Mouse (Mus musculus): ENCODE data around the gene Slc6a20b.
A peak's percentile ranks its signal among the peaks of the same experiment; 100 is the strongest.

Slc6a20b gene

DNA sequence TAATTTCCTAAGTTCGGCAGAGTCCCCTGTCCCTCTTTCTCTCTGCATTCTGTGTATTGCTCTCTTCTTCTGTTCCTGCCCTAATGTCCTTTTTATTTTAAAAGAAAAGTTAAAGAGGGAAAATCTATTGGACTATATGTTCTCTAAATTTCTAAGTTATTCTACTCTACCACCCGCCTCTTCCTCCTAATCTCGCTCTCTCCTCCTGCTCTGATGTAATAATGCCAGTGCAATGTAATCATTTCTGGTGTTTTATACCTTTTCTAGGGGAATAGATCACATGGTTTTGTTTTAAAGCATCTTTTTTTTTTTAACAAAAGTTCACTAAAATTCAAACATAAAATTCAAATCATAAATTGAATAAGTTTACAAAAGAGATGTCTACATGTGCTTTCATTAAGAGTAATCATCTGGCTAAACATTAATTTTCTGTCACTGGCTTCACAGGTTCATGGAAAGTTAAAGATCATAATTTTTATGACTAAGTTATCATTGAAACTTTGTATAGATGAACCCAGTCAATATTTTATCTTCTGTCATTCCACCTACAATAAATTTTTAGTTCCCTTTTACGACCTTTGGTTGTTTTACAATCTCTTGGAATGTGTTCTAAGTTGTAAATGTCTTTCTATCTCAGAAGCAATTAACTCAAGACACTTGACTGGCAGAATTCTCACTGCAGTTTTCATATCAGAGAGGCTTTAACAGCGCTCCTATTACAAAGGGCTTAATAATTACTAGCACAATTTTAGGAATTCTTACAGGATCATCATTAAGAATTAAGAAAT lies 11.9 kb downstream of the Slc6a20b start:
- TF ChIP-seq NANOG (IDR thresholded peaks at IDR 0.05; ENCODE audit: borderline replicate concordance, low read length), result no peak
- TF ChIP-seq POU5F1 (IDR thresholded peaks at IDR 0.05; ENCODE audit: borderline replicate concordance, low read length), result no peak
- no peak for TF ChIP-seq CTCF (conservative IDR thresholded peaks at IDR 0.05; ENCODE audit: low read length)
- H3K36me3 ChIP-seq (ENCODE audit: insufficient read depth, low read length), result no peaks in the 10 kb centered on the region
- no peaks in the 10 kb centered on the region for H3K4me1 ChIP-seq (replicated peaks; ENCODE audit: low read depth, low read length)
- H3K27me3 ChIP-seq (ENCODE audit: insufficient read depth, low read length), result no peaks in the 10 kb centered on the region
- peaks cover 6% of the 10 kb centered on the region; the same call in 1 of the 2 replicates for H3K9me3 ChIP-seq (ENCODE audit: low read length)
- H3K4me3 ChIP-seq (replicated peaks; ENCODE audit: low read length), result no peak overlapping the region

- no peak overlapping the region for H3K4me3 ChIP-seq (replicated peaks; ENCODE audit: low read length)
- no peaks in the 10 kb centered on the region for H3K36me3 ChIP-seq (ENCODE audit: insufficient read depth, low read length)
- no peaks in the 10 kb centered on the region for H3K9me3 ChIP-seq (ENCODE audit: low read length)
- H3K4me1 ChIP-seq (replicated peaks; ENCODE audit: low read depth, low read length), result no peaks in the 10 kb centered on the region
- no peaks in the 10 kb centered on the region for H3K27me3 ChIP-seq (ENCODE audit: insufficient read depth, low read length)
- TF ChIP-seq POU5F1 (IDR thresholded peaks at IDR 0.05; ENCODE audit: borderline replicate concordance, low read length) (no peak), NANOG (IDR thresholded peaks at IDR 0.05; ENCODE audit: borderline replicate concordance, low read length) (no peak), CTCF (conservative IDR thresholded peaks at IDR 0.05; ENCODE audit: low read length) (no peak)
Observed at GRCm38 (mm10) chr9:123601529-123601928, 30.8 kb downstream of the Slc6a20b start.

- TF ChIP-seq CTCF (conservative IDR thresholded peaks at IDR 0.05; ENCODE audit: low read length), result no peak
- Histone ChIP-seq H3K4me3 (replicated peaks; ENCODE audit: low read length) (no peak overlapping the region), H3K27me3 (ENCODE audit: insufficient read depth, low read length) (no peaks in the 10 kb centered on the region), H3K4me1 (replicated peaks; ENCODE audit: low read depth, low read length) (no peaks in the 10 kb centered on the region), H3K9me3 (ENCODE audit: low read length) (no peaks in the 10 kb centered on the region), H3K36me3 (ENCODE audit: insufficient read depth, low read length) (0 out of 2 replicates have a peak, but pooled peaks cover 4% of the 10 kb centered on the region)
Observed at GRCm38 (mm10) chr9:123597376-123597775, 35.0 kb downstream of the Slc6a20b start.

GRCm38 (mm10) chr9:123596910-123597309 lies 35.5 kb downstream of the Slc6a20b start:
- no peak overlapping the region for H3K4me3 ChIP-seq (replicated peaks; ENCODE audit: low read length)
- no peaks in the 10 kb centered on the region for H3K27me3 ChIP-seq (ENCODE audit: insufficient read depth, low read length)
- H3K4me1 ChIP-seq (replicated peaks; ENCODE audit: low read depth, low read length), result no peaks in the 10 kb centered on the region
- TF ChIP-seq POU5F1 (IDR thresholded peaks at IDR 0.05; ENCODE audit: borderline replicate concordance, low read length), result no peak
- no peak for TF ChIP-seq CTCF (conservative IDR thresholded peaks at IDR 0.05; ENCODE audit: low read length)
- no peak for TF ChIP-seq NANOG (IDR thresholded peaks at IDR 0.05; ENCODE audit: borderline replicate concordance, low read length)
- H3K36me3 ChIP-seq (ENCODE audit: insufficient read depth, low read length), result 0 out of 2 replicates have a peak, but pooled peaks cover 4% of the 10 kb centered on the region
- H3K9me3 ChIP-seq (ENCODE audit: low read length), result no peaks in the 10 kb centered on the region

DNA sequence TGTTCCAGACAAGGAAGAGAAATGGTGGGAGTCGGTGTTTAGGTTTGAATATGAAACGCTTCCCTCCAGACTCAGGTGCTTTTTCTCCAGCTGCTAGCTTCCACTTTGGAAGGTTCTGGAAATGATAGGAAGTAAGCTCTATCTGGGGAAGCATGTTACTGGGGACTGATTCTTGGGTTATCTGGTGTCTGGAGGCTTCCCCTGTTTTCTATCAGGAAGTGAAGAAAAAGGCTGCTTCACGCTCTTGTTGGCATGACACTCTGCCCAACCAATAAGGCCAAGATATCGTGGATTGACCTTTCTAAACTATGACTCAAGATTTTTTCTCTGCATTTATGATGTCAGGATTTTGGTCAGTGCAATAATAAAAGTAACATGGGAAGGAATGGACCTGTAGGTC lies 37.2 kb downstream of the Slc6a20b start:
- Histone ChIP-seq H3K27me3 (ENCODE audit: insufficient read depth, low read length) (no peaks in the 10 kb centered on the region), H3K36me3 (ENCODE audit: insufficient read depth, low read length) (0 out of 2 replicates have a peak, but pooled peaks cover 4% of the 10 kb centered on the region), H3K4me1 (replicated peaks; ENCODE audit: low read depth, low read length) (no peaks in the 10 kb centered on the region), H3K4me3 (replicated peaks; ENCODE audit: low read length) (no peak overlapping the region), H3K9me3 (ENCODE audit: low read length) (no peaks in the 10 kb centered on the region)
- no peak for TF ChIP-seq CTCF (conservative IDR thresholded peaks at IDR 0.05; ENCODE audit: low read length)
- TF ChIP-seq NANOG (IDR thresholded peaks at IDR 0.05; ENCODE audit: borderline replicate concordance, low read length), result no peak
- TF ChIP-seq POU5F1 (IDR thresholded peaks at IDR 0.05; ENCODE audit: borderline replicate concordance, low read length), result no peak

GRCm38 (mm10) chr9:123589240-123589910 lies 43.0 kb downstream of the Slc6a20b start:
- TF ChIP-seq NANOG (IDR thresholded peaks at IDR 0.05; ENCODE audit: borderline replicate concordance, low read length) (no peak), POU5F1 (IDR thresholded peaks at IDR 0.05; ENCODE audit: borderline replicate concordance, low read length) (no peak)
- peaks cover 11% of the 10 kb centered on the region for H3K36me3 ChIP-seq (ENCODE audit: insufficient read depth, low read length)

GRCm38 (mm10) chr9:123577360-123578192 lies 54.8 kb downstream of the Slc6a20b start:
- Histone ChIP-seq H3K9me3 (ENCODE audit: low read length) (no peaks in the 10 kb centered on the region), H3K27me3 (ENCODE audit: insufficient read depth, low read length) (no peaks in the 10 kb centered on the region), H3K4me1 (replicated peaks; ENCODE audit: low read depth, low read length) (peaks cover 7% of the 10 kb centered on the region)

More at GRCm38 (mm10) chr9:123589240-123589910, 43.0 kb downstream of the Slc6a20b start:
- H3K4me1 ChIP-seq (replicated peaks; ENCODE audit: low read depth, low read length), result no peaks in the 10 kb centered on the region
- no peaks in the 10 kb centered on the region for H3K9me3 ChIP-seq (ENCODE audit: low read length)
- H3K4me3 ChIP-seq (replicated peaks; ENCODE audit: low read length), result no peak overlapping the region
- H3K27me3 ChIP-seq (ENCODE audit: insufficient read depth, low read length), result no peaks in the 10 kb centered on the region

DNA sequence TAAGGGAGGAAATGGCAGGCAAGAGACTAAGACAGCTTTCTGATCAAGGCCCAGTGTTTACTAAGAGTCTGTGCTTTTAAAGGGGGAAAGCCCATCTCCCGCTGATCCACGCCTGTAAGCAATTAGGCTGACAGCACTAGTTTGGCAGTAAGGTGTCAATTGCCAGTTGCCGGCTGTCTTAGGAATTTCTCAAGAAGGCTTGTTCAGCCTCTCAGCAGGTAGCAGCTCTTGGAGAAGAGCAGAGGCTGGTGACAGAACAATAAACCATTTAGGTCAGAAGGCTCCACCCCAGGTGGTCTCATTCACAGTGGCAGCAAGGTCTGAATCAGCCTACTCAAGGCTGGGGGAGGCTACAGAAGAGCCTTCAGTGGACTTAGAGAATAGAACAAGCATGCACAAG lies 77.8 kb downstream of the Slc6a20b start:
- no peaks in the 10 kb centered on the region for H3K27me3 ChIP-seq (ENCODE audit: insufficient read depth, low read length)
- peaks cover 21% of the 10 kb centered on the region for H3K4me1 ChIP-seq (replicated peaks; ENCODE audit: low read depth, low read length)
- no peak overlapping the region for H3K4me3 ChIP-seq (replicated peaks; ENCODE audit: low read length)
- H3K36me3 ChIP-seq (ENCODE audit: insufficient read depth, low read length), result peaks cover 48% of the 10 kb centered on the region
- TF ChIP-seq POU5F1 (IDR thresholded peaks at IDR 0.05; ENCODE audit: borderline replicate concordance, low read length), result no peak
- TF ChIP-seq NANOG (IDR thresholded peaks at IDR 0.05; ENCODE audit: borderline replicate concordance, low read length), result peak; percentile 35; the same call in 1 of the 2 replicates
- no peaks in the 10 kb centered on the region for H3K9me3 ChIP-seq (ENCODE audit: low read length)

More at GRCm38 (mm10) chr9:123577360-123578192, 54.8 kb downstream of the Slc6a20b start:
- Histone ChIP-seq H3K4me3 (replicated peaks; ENCODE audit: low read length) (no peak overlapping the region), H3K36me3 (ENCODE audit: insufficient read depth, low read length) (peaks cover 13% of the 10 kb centered on the region; the same call in 1 of the 2 replicates)
- TF ChIP-seq NANOG (IDR thresholded peaks at IDR 0.05; ENCODE audit: borderline replicate concordance, low read length) (no peak), CTCF (conservative IDR thresholded peaks at IDR 0.05; ENCODE audit: low read length) (no peak), POU5F1 (IDR thresholded peaks at IDR 0.05; ENCODE audit: borderline replicate concordance, low read length) (no peak)
